Mouse (Mus musculus) activated CD4-positive, CD25-positive, alpha-beta regulatory T cell, adult 4 months (primary cell): ENCODE results near the gene 1700013G24Rik. TPM values are rescaled to one million over a fixed set of nuclear protein-coding genes. Genes with fewer than 3 reads are reported as not detected.

Experiments used
- ATAC-seq: one replicate; pipeline ENCODE4 v1.8.0; 2017
- polyA plus RNA-seq, 2 experiments: library from polyadenylated mRNA; unstranded; fragments of 100-300 nt; shearing (Covaris generic); gene quantifications; one replicate each; pipeline ENCODE4 v1.2.1; 2017

Gene 1700013G24Rik
- polyA plus RNA-seq, 2 experiments from 2014 or later, result not detected

DNA sequence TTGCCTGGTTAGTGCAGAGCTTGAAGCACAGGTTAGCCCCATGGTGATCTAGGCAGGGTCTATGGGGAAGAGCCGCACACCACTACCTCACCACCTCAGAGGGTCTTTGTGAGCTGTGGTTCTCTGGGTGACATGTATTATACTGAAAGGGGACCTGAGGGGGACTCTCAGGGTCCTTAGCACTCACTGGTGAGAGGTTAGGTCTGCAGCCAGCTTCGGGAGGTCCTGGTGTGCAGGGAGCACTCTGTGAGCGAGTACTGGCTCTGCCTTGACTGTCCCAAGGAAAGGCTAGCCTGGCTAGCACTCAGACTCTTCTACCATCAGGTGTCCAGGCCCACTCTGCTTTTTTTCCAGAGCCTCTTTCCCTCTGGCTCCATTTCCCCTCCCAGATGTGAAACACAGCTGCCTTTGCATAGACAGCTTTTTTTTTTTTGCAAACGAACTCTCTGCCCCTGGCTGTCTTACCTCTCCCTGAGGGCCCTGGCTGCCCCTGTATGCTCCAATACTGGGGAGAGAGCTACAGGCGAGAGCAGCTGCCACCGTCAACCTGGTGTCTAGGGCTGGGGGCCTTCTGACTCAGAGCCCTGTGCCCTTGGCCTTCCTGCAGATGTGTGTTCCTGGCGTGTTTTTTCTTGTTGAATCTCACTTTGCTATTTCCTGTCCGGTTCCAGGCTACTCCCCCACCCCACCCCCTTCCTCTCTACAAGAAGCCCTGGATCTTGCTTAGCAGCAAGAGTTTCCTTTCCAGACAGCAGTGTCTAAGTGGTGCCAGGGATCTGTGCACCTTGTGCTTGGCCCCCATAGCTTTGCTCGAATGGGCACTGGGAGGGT, 45.0 kb downstream of the 1700013G24Rik start:
- ATAC-seq, result no peak

DNA sequence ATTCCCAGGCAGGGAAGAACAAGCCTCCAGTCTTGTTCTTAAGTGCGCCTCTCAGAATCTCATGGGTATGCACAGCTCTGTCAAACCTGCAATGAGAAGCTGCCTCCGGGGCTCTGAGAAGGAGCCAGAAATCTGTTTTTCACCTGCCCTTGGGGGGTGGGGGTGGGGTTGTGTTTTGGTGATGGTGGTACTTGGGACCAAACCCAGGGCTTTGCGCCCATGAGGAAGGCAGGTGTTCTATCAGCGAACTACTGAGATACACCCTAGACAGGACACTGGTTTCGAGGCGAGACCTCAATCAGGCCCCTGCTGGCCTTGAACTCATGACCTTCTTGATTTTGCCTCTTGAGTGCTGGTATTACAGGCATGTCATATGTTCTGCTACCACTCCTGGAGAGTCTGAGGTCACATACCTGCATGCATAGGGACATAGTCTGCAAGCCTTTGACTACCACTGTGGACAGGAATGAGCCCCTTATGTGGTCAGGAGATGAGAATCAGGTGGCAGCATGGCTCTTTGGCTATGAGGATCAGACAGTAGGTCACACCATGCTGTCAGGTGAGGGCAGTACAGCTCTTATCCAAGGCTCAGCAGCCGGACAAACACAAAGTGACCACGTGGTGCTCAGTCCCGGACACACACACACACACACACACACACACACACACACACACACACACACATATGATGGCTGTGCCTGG, 45.9 kb downstream of the 1700013G24Rik start:
- no peak for ATAC-seq

- no peak for ATAC-seq
Observed at GRCm38 (mm10) chr4:137500149-137500548, 47.1 kb downstream of the 1700013G24Rik start.

GRCm38 (mm10) chr4:137500953-137501352, 47.9 kb downstream of the 1700013G24Rik start:
- no peak for ATAC-seq

GRCm38 (mm10) chr4:137502183-137502582, 49.1 kb downstream of the 1700013G24Rik start:
- ATAC-seq, result no peak

DNA sequence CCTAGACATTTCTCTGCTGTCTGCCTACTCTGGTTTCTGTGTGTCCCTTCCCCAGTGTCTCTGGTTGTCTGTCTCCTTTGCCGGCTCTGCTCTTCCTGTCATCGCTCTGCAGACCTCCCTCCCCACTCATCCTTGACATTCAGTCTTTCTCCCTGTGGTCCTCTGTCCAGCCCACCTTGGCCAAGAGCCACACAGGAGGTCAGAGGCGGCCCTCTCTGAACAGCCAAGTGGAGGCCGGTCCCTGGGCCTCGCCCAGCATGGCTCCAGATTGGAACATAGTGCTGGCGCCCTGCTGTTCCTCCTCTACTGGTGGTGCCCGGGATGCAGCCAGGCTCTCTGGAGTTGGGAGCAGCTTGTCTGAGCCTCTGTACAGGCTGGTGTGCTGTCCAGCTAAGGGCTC, 49.7 kb downstream of the 1700013G24Rik start:
- ATAC-seq, result no peak

- ATAC-seq, result no peak
Observed at GRCm38 (mm10) chr4:137503509-137503971, 50.5 kb downstream of the 1700013G24Rik start.

Other genes with a start within 250 kb of the 1700013G24Rik start
- under 1 TPM in 1 of 2 experiments, not detected in 1; 0.32 TPM for gene Wnt4, start 175.8 kb upstream of the 1700013G24Rik start, polyA plus RNA-seq
- gene Cdc42, start 95.6 kb upstream of the 1700013G24Rik start, polyA plus RNA-seq, result 100 to 1,000 TPM; 726 to 745 TPM
- not detected for gene Cela3a, start 43.5 kb upstream of the 1700013G24Rik start, polyA plus RNA-seq
- gene Cela3b, start 22.7 kb upstream of the 1700013G24Rik start, polyA plus RNA-seq, result not detected
- gene Hspg2, start 15.5 kb downstream of the 1700013G24Rik start, polyA plus RNA-seq, result not detected
- not detected for gene Ldlrad2, start 121.3 kb downstream of the 1700013G24Rik start, polyA plus RNA-seq
- gene Usp48, start 140.5 kb downstream of the 1700013G24Rik start, polyA plus RNA-seq, result 10 to 100 TPM; 53.5 to 55.4 TPM
- gene Rap1gap, start 211.4 kb downstream of the 1700013G24Rik start, polyA plus RNA-seq, result under 1 TPM in 1 of 2 experiments, not detected in 1; 0.53 TPM